Mouse (Mus musculus) frontal cortex, postnatal 25 days (tissue): ENCODE data around the gene Emc3.

Experiments
- DNase-seq, 2 experiments: peaks; one replicate each; pipeline ENCODE4 v3.0.0; 2022; ENCODE audit warnings: low spot score in 2 of 2

Gene Emc3

GRCm38 (mm10) chr6:113495071-113495675 is 36.3 kb downstream of the Emc3 start:
- DNase-seq, result no peak

- peak in 1 of 2 experiments; percentile 60 for DNase-seq
Observed at GRCm38 (mm10) chr6:113494258-113494788, 37.1 kb downstream of the Emc3 start.

- DNase-seq, result peak in 1 of 2 experiments; percentile 41
Observed at GRCm38 (mm10) chr6:113492101-113492864, 39.2 kb downstream of the Emc3 start.

- DNase-seq, result no peak
Observed at GRCm38 (mm10) chr6:113489410-113489809, 42.0 kb downstream of the Emc3 start.

- no peak for DNase-seq
Observed at GRCm38 (mm10) chr6:113487125-113487576, 44.3 kb downstream of the Emc3 start.

- DNase-seq, result no peak
Observed at GRCm38 (mm10) chr6:113483729-113484128, 47.7 kb downstream of the Emc3 start.

- DNase-seq, result peak; percentile 84 to 87
Observed at GRCm38 (mm10) chr6:113483100-113483615, 48.3 kb downstream of the Emc3 start, which contains the start of gene Creld1. Creld1 (plus strand) TSS chr6:113483297.

- DNase-seq, result peak in 1 of 2 experiments; percentile 37
Observed at GRCm38 (mm10) chr6:113482477-113483099, 48.9 kb downstream of the Emc3 start.

- no peak for DNase-seq
Observed at GRCm38 (mm10) chr6:113480555-113481373, 50.7 kb downstream of the Emc3 start.

GRCm38 (mm10) chr6:113478906-113479305 is 52.5 kb downstream of the Emc3 start:
- no peak for DNase-seq

GRCm38 (mm10) chr6:113477353-113477752 is 54.1 kb downstream of the Emc3 start:
- DNase-seq, result no peak

GRCm38 (mm10) chr6:113473715-113474114 is 57.7 kb downstream of the Emc3 start:
- no peak for DNase-seq

- no peak for DNase-seq
Observed at GRCm38 (mm10) chr6:113473246-113473645, 58.2 kb downstream of the Emc3 start.

- no peak for DNase-seq
Observed at GRCm38 (mm10) chr6:113472061-113472460, 59.4 kb downstream of the Emc3 start.

- no peak for DNase-seq
Observed at GRCm38 (mm10) chr6:113471297-113471936, 60.0 kb downstream of the Emc3 start, which contains the start of gene Il17rc. Il17rc (plus strand) TSS chr6:113471427.

- DNase-seq, result peak; percentile 50 to 59
Observed at GRCm38 (mm10) chr6:113469432-113469831, 62.0 kb downstream of the Emc3 start.

GRCm38 (mm10) chr6:113469021-113469420 is 62.4 kb downstream of the Emc3 start:
- no peak for DNase-seq

GRCm38 (mm10) chr6:113468512-113468911 is 62.9 kb downstream of the Emc3 start:
- DNase-seq, result no peak

GRCm38 (mm10) chr6:113465602-113466001 is 65.8 kb downstream of the Emc3 start:
- no peak for DNase-seq
